Mouse (Mus musculus) G1E-ER4 (cell line): ENCODE data around the gene Eml4. TPM values are rescaled to one million over a fixed set of nuclear protein-coding genes. Genes with fewer than 3 reads are reported as not detected.

ENCODE experiments used
- GATA1 ChIP-seq: IDR thresholded peaks from one replicate; pipeline ENCODE4 v1.8.0; 2012; ENCODE audit warnings: low read length, inconsistent platforms
- polyA plus RNA-seq: library from polyadenylated mRNA; stranded (reverse); fragments of >175 nt; gene quantifications from 2 replicates; pipeline ENCODE4 v1.2.3, GENCODE M21; 2012

Eml4 gene
- polyA plus RNA-seq, 1 experiment = 4.3 TPM

GRCm38 (mm10) chr17:83363081-83363480 is 12.3 kb downstream of the Eml4 start:
- TF ChIP-seq GATA1 = no peak

- no peak for TF ChIP-seq GATA1
Observed at GRCm38 (mm10) chr17:83364296-83364695, 13.6 kb downstream of the Eml4 start.

- TF ChIP-seq GATA1 = no peak
Observed at GRCm38 (mm10) chr17:83365130-83365529, 14.4 kb downstream of the Eml4 start.

GRCm38 (mm10) chr17:83365614-83366355 is 15.1 kb downstream of the Eml4 start:
- no peak for TF ChIP-seq GATA1

- TF ChIP-seq GATA1 = no peak
Observed at GRCm38 (mm10) chr17:83367387-83367786, 16.7 kb downstream of the Eml4 start.

GRCm38 (mm10) chr17:83374123-83374522 is 23.4 kb downstream of the Eml4 start:
- TF ChIP-seq GATA1 = no peak

GRCm38 (mm10) chr17:83375848-83376247 is 25.1 kb downstream of the Eml4 start:
- TF ChIP-seq GATA1 = peak; percentile 53

- TF ChIP-seq GATA1 = no peak
Observed at GRCm38 (mm10) chr17:83376801-83377200, 26.1 kb downstream of the Eml4 start.

GRCm38 (mm10) chr17:83377755-83378443 is 27.2 kb downstream of the Eml4 start:
- no peak for TF ChIP-seq GATA1

GRCm38 (mm10) chr17:83378444-83378762 is 27.7 kb downstream of the Eml4 start:
- no peak for TF ChIP-seq GATA1

- no peak for TF ChIP-seq GATA1
Observed at GRCm38 (mm10) chr17:83379366-83379765, 28.6 kb downstream of the Eml4 start.

GRCm38 (mm10) chr17:83379791-83380190 is 29.1 kb downstream of the Eml4 start:
- no peak for TF ChIP-seq GATA1

- no peak for TF ChIP-seq GATA1
Observed at GRCm38 (mm10) chr17:83382752-83383151, 32.0 kb downstream of the Eml4 start.

GRCm38 (mm10) chr17:83384981-83385380 is 34.2 kb downstream of the Eml4 start:
- TF ChIP-seq GATA1 = no peak

GRCm38 (mm10) chr17:83387161-83387560 is 36.4 kb downstream of the Eml4 start:
- TF ChIP-seq GATA1 = no peak

GRCm38 (mm10) chr17:83394013-83394412 is 43.3 kb downstream of the Eml4 start:
- peak; percentile 51 for TF ChIP-seq GATA1

- TF ChIP-seq GATA1 = no peak
Observed at GRCm38 (mm10) chr17:83397571-83398100, 46.9 kb downstream of the Eml4 start.

- no peak for TF ChIP-seq GATA1
Observed at GRCm38 (mm10) chr17:83398756-83399155, 48.0 kb downstream of the Eml4 start.
